Mouse (Mus musculus): ENCODE measurements around the gene Pnliprp2. TPM values are rescaled to one million over a fixed set of nuclear protein-coding genes. Genes with fewer than 3 reads are reported as not detected.

Gene Pnliprp2
- not detected for polyA plus RNA-seq (2021)

DNA sequence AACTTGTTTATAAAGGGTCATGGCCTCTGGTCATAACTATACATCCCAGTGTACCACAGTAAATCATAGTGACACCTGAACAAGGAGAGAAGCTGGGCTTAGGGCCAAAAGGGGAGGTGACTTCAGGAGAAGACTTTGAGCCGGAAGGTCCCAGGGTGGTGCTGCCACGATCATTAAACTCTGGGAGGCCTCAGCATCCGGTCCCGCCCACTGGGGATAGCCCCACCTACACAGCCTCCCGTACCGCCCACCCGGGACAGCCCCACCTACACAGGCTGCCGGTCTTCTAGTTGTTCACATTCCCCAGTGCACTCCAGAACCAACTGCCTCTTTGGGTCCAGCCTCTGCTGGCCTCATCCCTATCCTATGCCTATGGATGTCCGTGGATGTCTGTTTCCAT, at the start of gene Pnliprp2:
TSS of gene Pnliprp2 (plus strand) at position 297 of the 400 bp plus-strand sequence.
- CTCF ChIA-PET = no interaction called here
- peaks cover 15% of the 10 kb centered on the region for H3K27me3 ChIP-seq
- no peak for TF ChIP-seq CTCF (IDR thresholded peaks at IDR 0.05)
- DNase-seq (ENCODE audit: low read depth, low spot score) = no peak
- POLR2A ChIA-PET = no interaction called here
- in situ Hi-C loops (cut with MboI; ENCODE audit: low pct_unique_long_range_greater_than_20kb) = no loop called here
- ATAC-seq = no peak

DNA sequence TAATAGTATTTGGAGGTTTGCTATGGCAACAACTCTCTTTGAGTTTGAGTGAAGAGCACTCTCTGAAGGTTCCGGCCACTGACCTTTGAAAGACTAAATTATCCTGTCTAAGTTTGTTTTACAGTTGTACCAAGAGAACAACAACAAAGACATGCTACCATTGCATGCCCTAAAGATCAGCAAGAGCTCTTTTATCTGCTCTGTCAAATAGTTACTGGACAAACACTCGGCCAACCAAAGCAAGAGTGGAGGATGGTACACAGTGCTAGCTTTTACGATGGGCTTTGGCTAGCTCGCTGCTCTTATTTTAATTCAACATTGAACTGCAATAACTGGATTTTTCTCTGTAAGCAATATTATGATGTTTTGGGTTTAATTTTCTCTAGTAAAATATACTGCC, 41.6 kb upstream of the Pnliprp2 start:
- no peak for DNase-seq (ENCODE audit: low read depth, low spot score)
- TF ChIP-seq CTCF (IDR thresholded peaks at IDR 0.05) = no peak
- peaks cover 24% of the 10 kb centered on the region for H3K27me3 ChIP-seq
- in situ Hi-C loops (cut with MboI; ENCODE audit: low pct_unique_long_range_greater_than_20kb) = no loop called here
- CTCF ChIA-PET = interaction anchor here (1.1 kb wide), 1 partner anchor 12 kb away, joined by 5 read pairs; the partner anchor contains the start of gene Pnliprp1
- no peak for ATAC-seq
- POLR2A ChIA-PET = interaction anchor here (0.6 kb wide), 1 partner anchor 11 kb away, joined by 4 read pairs; the partner anchor contains the start of gene Pnliprp1

DNA sequence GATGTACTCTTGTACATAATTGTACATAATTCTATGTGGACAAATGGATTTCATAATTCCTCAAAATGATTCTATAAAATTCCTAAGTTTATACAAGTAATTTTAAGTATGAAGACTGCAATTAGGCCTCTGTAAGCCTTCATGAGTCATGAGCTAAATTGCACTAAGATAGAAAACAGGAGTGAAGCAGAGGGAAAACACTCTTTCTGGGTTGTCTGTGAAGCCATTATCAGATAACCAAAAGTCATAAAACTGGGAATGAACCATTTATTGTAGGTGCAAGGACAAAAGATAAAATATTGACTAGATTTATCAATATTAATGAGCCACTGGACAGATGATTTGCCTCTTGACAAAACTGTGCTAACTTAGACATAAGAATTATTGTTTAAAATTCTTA, 39.1 kb upstream of the Pnliprp2 start:
- H3K27me3 ChIP-seq = peaks cover 31% of the 10 kb centered on the region
- no peak for DNase-seq (ENCODE audit: low read depth, low spot score)
- no peak for TF ChIP-seq CTCF (IDR thresholded peaks at IDR 0.05)
- POLR2A ChIA-PET = no interaction called here
- in situ Hi-C loops (cut with MboI; ENCODE audit: low pct_unique_long_range_greater_than_20kb) = no loop called here
- CTCF ChIA-PET = no interaction called here
- ATAC-seq = no peak

DNA sequence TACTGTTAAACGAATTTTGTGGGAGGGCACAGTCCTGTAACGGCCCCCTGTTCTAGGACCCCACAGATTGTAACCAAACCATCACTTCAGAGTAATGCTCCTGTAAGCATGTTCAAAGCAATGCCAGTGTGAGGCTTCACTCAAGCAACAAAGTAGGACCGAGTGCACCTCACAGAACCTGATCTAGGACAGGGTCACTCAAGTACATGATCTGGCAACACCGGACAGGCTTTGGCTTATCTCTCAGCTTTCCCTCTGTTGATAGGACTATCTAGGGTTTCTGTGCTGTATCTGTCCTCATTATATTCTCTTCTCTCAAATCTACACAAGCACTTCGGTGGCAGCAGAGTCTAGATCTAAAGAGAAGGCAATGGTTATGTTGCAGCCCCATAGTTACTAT, 33.0 kb upstream of the Pnliprp2 start:
- ChIA-PET POLR2A (no interaction called here), CTCF (no interaction called here)
- in situ Hi-C loops (cut with MboI; ENCODE audit: low pct_unique_long_range_greater_than_20kb) = no loop called here
- peaks cover 34% of the 10 kb centered on the region for H3K27me3 ChIP-seq
- DNase-seq (ENCODE audit: low read depth, low spot score) (no peak), ATAC-seq (no peak)
- TF ChIP-seq CTCF (IDR thresholded peaks at IDR 0.05) = no peak

DNA sequence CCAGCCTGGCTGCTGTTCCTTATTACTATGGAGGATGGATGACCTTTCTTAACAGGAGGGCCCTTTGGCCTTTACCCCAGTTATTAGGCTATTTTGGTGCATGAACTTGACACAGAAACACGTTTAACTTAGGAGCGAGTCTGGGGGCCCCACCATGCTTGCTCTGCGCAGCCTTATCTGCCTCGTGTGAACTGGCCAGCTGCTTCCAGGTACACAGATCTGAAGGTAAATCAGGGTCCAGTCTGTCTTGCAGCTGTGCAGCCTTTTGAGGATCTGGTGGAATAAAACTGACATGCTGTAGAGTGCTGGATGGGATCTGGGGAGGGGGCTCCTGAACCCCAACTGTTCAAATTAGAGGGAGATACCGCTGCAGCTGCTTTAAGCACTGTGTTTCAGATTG, 31.8 kb upstream of the Pnliprp2 start:
- no peak for TF ChIP-seq CTCF (IDR thresholded peaks at IDR 0.05)
- in situ Hi-C loops (cut with MboI; ENCODE audit: low pct_unique_long_range_greater_than_20kb) = no loop called here
- ChIA-PET POLR2A (no interaction called here), CTCF (no interaction called here)
- no peak for DNase-seq (ENCODE audit: low read depth, low spot score)
- H3K27me3 ChIP-seq = peaks cover 34% of the 10 kb centered on the region
- ATAC-seq = no peak

DNA sequence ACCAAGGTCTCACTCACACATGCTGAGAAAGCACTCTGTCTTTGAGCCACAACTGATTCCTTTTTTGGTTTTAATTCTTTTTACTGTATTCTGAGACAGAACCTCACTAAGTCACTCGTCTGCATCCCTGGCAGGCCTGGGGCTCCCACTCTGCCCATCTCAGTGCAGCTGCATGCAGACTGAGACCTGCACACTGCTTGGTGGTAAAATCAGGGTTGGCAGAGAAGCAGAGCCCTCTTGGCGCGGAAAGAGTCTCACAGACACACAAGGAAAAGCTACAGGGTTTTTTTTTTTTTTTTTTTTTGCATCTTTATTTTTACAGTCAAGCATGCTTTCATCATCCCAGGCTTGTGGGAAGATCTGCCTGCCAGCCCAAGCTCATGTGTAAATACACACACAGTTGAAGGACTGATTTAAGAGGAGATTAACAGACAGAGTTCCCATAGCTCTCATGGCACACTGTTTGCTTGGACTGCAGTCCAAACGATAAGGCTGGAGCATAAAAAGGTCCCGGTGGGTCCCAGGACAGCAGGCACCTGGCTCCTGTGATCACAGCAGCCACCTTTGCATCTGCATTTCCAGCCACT, 31.0 kb upstream of the Pnliprp2 start, which contains the start of gene Pnliprp1:
TSS of gene Pnliprp1 (plus strand) at position 443 of the 587 bp plus-strand sequence.
- H3K27me3 ChIP-seq = peaks cover 40% of the 10 kb centered on the region
- ChIA-PET CTCF (interaction anchor here (1.8 kb wide), 1 partner anchor 10 kb away, joined by 5 read pairs; no protein-coding TSS in a partner anchor), POLR2A (interaction anchor here (0.6 kb wide), 1 partner anchor 10 kb away, joined by 4 read pairs; no protein-coding TSS in a partner anchor)
- no peak for TF ChIP-seq CTCF (IDR thresholded peaks at IDR 0.05)
- ATAC-seq = no peak
- in situ Hi-C loops (cut with MboI; ENCODE audit: low pct_unique_long_range_greater_than_20kb) = no loop called here
- no peak for DNase-seq (ENCODE audit: low read depth, low spot score)

DNA sequence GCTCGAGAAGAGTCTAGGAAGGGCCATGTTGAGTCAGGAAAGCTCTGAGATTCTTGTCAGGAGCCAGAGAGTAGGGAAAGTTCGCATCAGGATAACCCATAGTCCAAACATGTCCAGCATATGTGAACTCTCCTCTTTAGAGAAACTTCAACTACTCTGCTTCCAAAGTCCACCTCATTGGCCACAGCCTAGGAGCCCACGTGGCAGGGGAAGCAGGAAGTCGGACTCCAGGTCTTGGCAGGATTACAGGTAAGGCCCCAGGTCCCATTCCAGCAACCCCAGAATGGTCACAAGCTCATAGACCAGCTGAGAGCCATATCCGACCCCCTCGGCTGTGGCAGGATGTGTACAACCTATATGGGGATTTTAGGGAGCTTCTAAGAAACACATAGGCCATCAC, 26.3 kb upstream of the Pnliprp2 start:
- ATAC-seq = no peak
- TF ChIP-seq CTCF (IDR thresholded peaks at IDR 0.05) = no peak
- in situ Hi-C loops (cut with MboI; ENCODE audit: low pct_unique_long_range_greater_than_20kb) = no loop called here
- ChIA-PET POLR2A (no interaction called here), CTCF (no interaction called here)
- no peak for DNase-seq (ENCODE audit: low read depth, low spot score)
- H3K27me3 ChIP-seq = peaks cover 44% of the 10 kb centered on the region

DNA sequence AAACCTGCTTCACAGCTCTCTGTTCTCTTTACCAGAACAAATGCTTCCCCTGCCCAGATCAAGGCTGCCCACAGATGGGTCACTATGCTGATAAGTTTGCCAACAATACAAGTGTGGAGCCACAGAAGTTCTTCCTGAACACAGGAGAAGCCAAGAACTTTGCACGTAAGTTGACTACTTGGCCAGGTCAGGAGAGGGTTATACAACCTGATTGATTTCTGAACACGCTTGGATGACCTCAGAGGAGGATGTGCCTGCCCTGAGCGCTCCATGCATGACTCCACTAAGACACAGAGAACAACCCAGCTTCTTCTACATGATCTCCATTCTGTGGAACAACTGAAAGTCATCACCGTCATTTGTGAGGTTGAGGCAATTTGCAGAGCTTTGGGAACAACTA, 21.4 kb upstream of the Pnliprp2 start:
- POLR2A ChIA-PET = interaction anchor here (0.7 kb wide), 1 partner anchor 1200 kb away, joined by 3 read pairs; no protein-coding TSS in a partner anchor
- in situ Hi-C loops (cut with MboI; ENCODE audit: low pct_unique_long_range_greater_than_20kb) = no loop called here
- TF ChIP-seq CTCF (IDR thresholded peaks at IDR 0.05) = no peak
- DNase-seq (ENCODE audit: low read depth, low spot score) = no peak
- CTCF ChIA-PET = interaction anchor here (1.0 kb wide), 1 partner anchor 8 kb away, joined by 3 read pairs; no protein-coding TSS in a partner anchor
- H3K27me3 ChIP-seq = peaks cover 32% of the 10 kb centered on the region
- ATAC-seq = no peak

DNA sequence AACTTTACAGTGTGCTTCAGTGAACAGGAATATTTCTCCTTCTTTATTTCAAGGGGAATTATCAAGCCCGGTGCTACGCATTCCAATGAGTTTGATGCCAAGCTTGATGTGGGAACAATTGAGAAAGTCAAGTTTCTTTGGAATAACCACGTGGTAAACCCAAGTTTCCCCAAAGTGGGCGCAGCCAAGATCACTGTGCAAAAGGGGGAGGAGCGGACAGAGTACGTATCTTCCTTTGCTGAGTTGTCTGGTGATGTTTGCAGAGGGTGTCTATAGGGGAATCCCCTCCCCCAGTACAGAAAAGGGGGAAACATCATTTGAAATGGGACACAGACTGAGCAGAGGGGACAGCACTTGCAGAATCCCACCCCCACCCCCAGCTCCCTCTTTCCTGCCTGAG, 18.5 kb upstream of the Pnliprp2 start:
- in situ Hi-C loops (cut with MboI; ENCODE audit: low pct_unique_long_range_greater_than_20kb) = no loop called here
- ATAC-seq (no peak), DNase-seq (ENCODE audit: low read depth, low spot score) (no peak)
- ChIA-PET POLR2A (no interaction called here), CTCF (no interaction called here)
- no peak for TF ChIP-seq CTCF (IDR thresholded peaks at IDR 0.05)
- peaks cover 23% of the 10 kb centered on the region for H3K27me3 ChIP-seq

DNA sequence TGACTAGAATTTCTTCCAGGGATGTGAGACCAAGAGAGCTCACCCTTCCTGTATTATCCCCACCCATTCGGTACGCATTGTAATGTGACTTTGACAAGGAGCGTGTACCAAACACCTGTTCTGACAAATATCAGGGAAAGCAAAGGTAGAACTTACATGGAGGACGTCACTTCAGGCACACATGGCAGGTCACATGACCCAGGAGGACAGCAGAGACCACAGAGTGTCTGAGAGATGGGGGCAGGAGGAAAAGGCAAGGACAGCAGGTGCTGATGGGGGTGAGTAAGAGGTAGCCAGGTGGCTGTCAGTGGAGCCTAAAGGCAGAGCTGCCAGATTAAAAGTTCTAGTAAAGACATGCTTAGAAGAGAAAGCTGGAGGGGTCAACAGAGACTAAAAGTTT, 16.8 kb upstream of the Pnliprp2 start:
- in situ Hi-C loops (cut with MboI; ENCODE audit: low pct_unique_long_range_greater_than_20kb) = no loop called here
- TF ChIP-seq CTCF (IDR thresholded peaks at IDR 0.05) = no peak
- DNase-seq (ENCODE audit: low read depth, low spot score) (no peak), ATAC-seq (no peak)
- POLR2A ChIA-PET = no interaction called here
- peaks cover 11% of the 10 kb centered on the region for H3K27me3 ChIP-seq
- CTCF ChIA-PET = no interaction called here

DNA sequence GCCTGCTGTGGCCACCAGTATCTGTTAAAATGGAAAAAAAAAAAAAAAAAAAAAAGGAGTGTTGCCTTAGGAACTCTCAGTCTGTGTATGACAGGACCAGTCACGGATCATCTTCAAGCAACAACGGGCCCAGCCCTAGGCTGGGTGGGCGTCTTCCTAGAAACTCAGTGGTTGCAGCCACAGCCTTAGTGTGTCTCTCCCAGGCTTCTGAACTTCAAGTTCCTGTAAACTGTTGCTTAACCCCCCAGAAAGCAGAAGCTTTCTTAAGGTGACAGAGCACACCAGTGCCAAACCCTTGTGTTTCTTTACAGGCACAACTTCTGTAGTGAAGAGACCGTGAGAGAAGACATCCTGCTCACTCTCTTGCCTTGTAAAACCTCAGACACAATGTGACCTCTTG, 15.8 kb upstream of the Pnliprp2 start:
- CTCF ChIA-PET = interaction anchor here (0.7 kb wide), 1 partner anchor 9 kb away, joined by 3 read pairs; no protein-coding TSS in a partner anchor
- in situ Hi-C loops (cut with MboI; ENCODE audit: low pct_unique_long_range_greater_than_20kb) = no loop called here

More for the DNA sequence above, 15.8 kb upstream of the Pnliprp2 start:
- POLR2A ChIA-PET = no interaction called here
- DNase-seq (ENCODE audit: low read depth, low spot score) (no peak), ATAC-seq (no peak)
- peaks cover 11% of the 10 kb centered on the region for H3K27me3 ChIP-seq
- TF ChIP-seq CTCF (IDR thresholded peaks at IDR 0.05) = no peak
